Mouse (Mus musculus) c-Kit-positive CD71-positive TER-119-positive erythroid progenitor cells, embryonic 14.5 days (primary cell): ENCODE data around the gene Vmn1r17.
"Not testable (repeated sequence)": the region's sequence is repeated elsewhere in the genome, so short reads cannot be mapped to it uniquely, and the experiment has no call there.

ENCODE experiments used
- DNase-seq: peaks from one replicate; pipeline ENCODE4 v3.0.0-alpha.2; 2013; ENCODE audit warnings: low spot score

The Vmn1r17 gene

DNA sequence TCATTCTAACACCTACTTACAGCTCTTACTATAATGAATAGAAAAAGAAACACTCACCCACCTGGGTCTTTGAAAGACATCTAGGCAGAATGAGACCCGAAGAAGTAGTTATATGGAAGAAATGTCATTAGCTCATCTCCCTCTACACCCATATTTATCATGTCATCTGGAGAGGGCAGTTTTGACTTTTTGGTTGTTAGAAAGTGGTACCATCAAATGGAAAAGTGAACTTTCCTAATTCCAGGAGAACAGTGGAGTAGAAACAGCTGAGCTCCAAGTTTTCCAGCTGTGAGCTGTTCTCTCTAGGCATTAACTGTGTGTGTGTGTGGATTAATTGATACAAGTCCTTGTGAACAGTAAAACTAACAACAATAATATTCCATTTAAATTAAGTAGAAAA, at the start of gene Vmn1r17:
Gene Vmn1r17, minus strand, starts transcription at position 101 of the 400 bp plus-strand sequence.
- DNase-seq: no peak

DNA sequence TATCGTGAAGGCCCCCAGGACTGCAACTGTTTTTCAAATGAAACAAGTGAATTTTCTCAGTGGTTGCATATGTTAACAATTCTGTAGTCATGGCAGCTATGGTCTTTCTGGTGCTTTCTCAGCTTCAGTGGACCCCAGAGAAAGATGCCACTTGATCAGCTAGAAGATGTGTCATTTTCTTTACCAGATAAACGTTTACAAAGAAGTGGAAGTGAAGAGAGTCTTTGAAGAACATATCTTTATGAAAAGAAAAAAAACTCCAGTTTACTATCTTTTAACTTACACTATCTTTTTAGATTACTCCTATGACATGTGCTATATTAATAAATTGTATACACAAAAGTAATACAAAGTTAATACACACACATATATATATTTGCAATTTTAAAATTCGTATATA, 40.0 kb upstream of the Vmn1r17 start, which contains the start of gene Vmn1r19:
Gene Vmn1r19, plus strand, starts transcription at position 301 of the 400 bp plus-strand sequence.
- not testable (repeated sequence) for DNase-seq

DNA sequence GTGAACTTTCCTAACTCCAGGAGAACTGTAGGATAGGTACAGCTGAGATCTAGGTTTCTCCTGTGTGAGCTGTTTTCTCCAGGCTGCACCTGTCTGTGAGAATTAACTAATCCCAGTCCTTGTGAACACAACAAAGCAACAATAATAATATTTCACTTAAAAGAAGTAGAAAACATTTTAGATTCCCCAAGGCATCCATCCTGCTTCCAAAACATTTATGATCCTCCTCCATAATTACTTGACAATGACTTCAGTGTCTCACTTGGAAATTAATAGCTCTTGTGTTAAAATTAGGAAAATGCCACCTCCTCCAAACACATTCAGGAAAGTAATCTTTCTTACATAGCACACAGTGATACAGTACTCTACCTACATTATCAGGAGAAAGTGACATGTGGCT, 32.2 kb upstream of the Vmn1r17 start, which contains the start of gene Vmn1r18:
Gene Vmn1r18, minus strand, starts transcription at position 101 of the 400 bp plus-strand sequence.
- no peak for DNase-seq

DNA sequence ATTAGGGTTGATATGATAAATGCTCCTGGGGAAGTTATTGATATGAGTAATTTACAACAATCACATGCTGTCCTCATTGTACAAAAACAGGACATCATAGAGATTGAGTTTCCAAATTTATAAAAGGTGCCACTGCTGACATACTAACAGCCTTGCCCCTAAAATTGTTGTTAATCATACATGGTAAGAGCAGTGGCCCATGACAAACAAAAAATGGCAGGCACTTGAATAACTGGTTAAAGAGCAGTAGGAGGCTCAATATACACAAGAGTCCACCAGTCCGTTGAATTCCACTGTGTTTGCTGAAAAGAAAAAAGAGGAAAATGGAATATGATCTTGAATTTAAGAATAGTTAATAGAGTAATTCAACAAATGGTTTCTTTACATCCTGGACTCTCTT, 4.0 kb upstream of the Vmn1r17 start:
- no peak for DNase-seq

DNA sequence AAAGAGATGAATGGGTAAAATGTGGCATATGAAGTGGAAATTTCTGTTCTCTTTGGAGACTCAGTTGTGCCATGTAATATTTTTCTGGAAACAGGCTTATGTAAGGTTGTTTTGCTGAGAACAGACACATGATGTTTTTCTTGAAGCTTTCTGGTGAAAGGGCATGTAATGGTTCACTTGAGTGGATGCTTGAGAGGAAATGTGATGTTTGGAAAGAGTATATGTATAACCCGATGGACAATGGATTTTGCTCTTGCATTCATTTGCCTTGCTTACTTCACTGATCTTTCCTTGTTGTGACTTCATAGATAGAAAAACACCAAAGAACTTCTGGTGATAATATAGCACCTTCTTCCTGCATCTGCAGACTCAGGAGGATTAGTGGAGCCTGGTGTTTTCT, 2.3 kb upstream of the Vmn1r17 start:
- not testable (repeated sequence) for DNase-seq

DNA sequence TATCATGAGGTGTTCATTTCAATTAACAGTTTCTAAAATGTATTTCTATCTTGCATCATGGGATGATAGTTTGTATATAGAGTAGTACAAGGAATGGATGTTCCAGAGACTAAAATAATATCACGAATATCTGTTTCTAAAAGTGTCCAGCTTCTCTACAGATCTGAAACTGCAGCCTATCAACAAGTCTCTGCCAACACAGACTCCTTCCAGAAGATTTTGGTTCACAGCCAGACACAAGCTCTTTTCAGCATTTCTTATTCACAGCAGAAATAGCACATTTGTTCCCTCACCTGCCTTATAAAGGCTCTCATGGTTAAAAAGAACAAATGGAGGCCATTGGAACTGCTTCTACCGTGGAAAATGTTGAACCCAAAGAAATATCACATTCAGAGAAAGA, 6.7 kb downstream of the Vmn1r17 start:
- no peak for DNase-seq

DNA sequence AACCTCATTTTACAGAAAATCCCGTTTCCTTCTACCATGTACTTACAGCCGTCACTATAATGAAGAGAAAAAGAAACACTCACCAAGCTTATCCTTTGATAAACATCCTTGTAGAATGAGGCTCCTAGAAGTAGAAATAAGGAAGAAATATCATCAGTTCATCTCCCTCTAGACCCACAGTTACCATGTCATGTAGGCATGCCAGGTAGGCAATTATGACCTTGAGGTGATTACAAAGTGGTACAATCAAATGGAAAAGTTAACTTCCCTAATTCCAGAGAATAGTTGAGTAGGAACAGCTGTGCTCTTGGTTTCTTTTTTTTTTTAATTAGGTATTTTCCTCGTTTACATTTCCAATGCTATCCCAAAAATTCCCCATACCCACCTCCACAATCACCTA, 34.1 kb downstream of the Vmn1r17 start, which contains the start of gene Vmn1r16:
Gene Vmn1r16, minus strand, starts transcription at position 101 of the 400 bp plus-strand sequence.
- no peak for DNase-seq

DNA sequence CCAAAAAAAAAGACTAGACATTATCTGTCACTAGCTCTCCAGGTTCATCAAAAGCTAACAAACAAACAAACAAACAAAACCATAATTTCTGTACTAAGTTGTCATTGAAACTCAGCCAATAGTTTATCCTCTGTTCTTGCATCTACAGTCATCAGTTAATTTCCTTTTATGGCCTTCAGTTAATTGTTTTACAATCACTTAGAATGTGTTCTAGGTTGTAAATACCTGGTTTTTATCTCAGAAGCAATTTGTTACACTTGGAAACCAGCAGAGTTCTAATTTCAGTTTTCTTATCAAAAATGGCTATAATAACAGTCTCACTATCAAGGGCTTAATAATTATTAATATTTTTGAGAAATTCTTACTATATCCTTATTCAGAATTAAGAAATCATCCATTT, 37.4 kb downstream of the Vmn1r17 start:
- DNase-seq: no peak
